Mouse (Mus musculus) right cerebral cortex, adult 2 months (tissue): Measurements from ENCODE around the gene Ezh1.

Experiments
- DNase-seq, 2 experiments: peaks; one replicate each; pipeline ENCODE4 v3.0.0; 2021 to 2022; ENCODE audit warnings: low spot score in 2 of 2

Gene Ezh1

DNA sequence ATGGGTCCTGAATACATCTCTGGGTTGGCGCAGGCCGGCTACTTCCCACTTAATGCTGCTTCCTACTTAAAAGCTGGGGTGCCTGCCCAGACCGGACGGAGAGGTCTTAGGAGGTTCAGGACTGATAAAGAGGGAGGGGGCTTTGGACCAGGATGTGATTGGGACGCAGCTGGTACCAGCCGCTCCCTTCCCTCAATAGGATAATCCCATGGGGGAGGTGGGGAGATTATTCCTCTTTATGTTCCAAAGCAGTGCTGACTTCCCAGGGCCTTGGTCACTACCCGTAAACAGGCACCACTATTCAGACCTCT is 20.4 kb upstream of the Ezh1 start:
- no peak for DNase-seq

DNA sequence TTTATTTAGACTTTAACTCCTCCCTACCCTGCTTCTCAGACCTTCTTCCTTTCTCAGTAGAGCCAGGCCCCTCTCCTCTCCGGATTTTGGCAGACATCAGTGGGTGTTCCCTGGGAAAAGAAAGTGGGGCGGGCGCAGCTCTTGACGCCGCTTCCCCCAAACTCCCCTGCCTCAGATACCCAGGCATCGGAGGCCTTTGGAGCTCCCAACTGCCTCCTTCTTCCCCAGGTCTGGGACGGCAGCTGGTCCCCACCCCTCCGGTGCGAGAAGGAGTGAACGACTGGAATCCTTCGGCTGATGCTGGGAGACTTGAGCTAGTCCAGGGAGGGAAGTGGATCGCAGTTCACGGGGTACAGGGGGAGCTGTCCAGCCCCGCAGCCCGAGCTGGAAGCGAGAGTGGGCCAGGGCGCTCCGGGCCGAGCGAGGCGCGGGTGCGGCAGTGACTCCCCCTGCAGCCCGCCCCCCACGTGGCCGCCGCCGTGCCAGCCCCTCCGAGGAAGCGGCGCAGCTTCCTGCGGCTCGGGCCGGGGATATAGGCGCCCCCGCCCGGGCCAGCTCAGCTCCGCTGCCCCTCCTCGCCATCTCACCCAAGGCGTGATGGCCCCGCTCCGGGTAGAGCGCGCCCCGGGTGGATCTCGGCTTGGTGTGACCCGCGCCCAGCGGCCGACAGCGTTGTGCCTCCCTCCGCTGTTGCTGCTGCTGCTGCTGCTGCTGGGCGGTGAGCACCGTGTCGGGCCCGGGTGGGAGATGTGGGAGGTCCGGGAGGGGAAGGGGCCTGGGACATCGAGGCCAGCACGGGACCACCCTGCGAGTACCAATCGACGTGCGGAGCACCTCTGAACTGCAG is 19.8 kb upstream of the Ezh1 start, which contains the start of gene Ramp2:
TSS of gene Ramp2 (plus strand) at position 174 of the 847 bp plus-strand sequence.
- DNase-seq: no peak

DNA sequence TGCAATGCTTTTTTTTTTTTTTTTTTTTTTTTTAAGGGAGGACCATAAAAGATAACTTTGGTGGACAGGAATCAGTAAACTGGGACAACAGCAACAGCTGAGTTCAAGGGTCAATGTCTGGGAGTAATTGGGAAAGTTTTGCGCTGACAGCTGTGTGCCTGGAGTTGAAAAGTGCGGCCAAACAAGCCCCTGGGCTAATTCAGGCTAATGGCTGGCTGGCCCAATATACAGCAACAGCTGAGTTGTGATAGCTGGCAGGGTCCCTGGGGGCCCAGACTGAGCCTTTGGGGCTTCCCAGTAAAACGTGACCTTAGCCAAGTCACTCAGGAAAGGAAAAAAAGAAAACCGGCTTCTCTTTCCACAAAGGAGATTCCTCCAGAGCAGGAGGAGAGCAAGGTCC is 18.8 kb upstream of the Ezh1 start:
- DNase-seq: no peak

DNA sequence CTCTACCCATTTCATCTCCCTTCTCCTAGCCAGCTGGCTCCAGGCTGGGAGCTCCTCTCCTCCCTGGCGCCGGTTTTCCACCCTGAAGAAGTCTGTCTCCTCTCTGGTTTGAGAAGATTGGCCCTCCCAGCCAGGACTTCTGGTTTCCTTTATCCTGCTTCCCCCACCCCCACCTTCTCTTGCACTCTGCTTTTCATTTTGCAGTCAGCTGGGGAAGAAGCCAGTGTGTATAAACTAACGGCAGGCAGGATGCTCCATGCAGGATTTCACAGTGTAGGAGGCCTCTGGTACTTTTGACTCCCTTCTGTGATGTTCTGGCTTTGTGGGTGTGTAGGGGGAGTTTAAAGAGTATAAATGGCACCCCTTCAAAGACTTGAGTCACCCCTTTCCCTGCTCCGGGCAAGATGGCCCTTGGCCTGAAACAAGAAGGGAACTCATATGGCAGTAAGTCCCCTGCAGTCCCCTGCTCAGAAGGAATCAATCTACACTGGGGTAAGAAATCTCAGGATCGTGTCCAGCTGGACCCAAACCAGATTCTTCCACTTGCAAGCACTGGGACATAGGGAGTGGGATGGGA is 11.9 kb upstream of the Ezh1 start:
- peak in 1 of 2 experiments; percentile 31 for DNase-seq

DNA sequence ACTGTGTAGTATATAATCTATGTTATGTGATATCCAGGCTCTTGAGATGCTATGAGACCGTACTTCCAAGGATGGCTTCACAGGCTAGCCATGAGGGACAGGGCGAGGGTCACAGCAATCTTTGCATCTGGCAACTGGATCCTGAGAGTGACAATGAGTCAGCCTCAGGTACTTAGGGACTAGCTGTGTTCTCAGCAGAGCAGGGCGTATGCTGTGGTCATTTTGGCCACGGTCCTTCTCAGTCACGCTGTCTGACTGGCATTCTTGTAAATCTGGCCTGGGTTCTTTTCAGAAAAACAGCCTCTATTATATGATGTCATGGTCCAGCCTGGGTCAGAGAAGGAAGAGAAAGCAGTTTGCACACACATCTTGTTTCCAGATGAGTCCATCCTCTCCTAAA is 10.5 kb upstream of the Ezh1 start:
- no peak for DNase-seq

DNA sequence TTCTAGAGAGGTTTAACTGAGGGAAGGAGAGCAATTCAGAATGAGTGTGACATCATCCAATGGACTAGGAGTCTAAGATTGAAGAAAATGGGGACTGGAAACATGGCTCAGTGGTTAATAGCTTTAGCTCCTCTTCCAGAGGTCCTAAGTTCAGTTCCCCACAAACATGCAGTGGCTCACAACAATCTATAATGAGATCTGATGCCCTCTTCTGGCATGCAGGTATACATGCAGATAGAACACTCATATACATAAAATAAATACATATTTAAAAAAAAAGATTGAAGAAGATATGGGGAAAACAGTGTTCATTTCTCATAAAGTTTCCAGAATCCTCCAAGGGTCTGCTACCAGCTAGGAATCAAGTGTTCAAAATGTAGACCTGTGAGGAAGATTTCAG is 9.2 kb upstream of the Ezh1 start:
- DNase-seq: no peak

DNA sequence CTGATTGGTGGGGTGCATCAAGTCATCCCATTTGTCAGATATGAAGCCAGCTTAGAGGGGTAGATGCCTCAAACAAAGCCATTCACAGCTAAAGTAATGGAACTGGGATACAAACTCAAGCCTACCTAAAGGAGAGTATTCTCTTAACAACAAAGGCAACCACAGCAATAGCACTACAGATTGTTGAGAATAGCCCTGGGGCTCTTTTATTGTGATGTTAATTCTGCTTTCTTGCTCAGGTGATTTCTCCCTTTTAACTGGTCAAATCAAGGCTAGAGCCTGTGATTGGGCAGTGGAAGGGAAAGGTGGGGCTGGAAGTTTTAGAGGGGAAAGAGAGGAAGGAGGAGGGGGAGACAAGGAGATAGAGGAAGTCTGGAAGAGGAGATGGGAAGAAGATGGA is 7.9 kb upstream of the Ezh1 start:
- DNase-seq: no peak

DNA sequence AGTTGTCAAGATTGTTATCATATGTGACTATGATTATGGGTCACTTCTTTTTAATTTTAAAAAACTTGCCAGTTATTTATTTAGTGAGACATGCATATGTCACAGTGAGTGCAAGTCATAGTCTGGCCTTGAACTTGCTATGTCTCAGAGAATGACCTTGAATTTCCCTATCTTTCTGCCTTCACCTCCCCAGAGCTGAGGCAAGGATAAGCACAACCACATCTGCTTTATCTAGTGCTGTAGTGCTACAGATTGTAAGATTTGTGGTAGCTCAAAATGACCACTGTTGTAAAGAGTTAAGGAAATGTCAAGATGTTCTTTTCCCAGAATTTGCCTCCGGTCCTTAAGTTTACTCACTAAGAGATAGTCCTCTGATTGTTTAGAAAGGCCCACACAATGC is 7.0 kb upstream of the Ezh1 start:
- DNase-seq: no peak

DNA sequence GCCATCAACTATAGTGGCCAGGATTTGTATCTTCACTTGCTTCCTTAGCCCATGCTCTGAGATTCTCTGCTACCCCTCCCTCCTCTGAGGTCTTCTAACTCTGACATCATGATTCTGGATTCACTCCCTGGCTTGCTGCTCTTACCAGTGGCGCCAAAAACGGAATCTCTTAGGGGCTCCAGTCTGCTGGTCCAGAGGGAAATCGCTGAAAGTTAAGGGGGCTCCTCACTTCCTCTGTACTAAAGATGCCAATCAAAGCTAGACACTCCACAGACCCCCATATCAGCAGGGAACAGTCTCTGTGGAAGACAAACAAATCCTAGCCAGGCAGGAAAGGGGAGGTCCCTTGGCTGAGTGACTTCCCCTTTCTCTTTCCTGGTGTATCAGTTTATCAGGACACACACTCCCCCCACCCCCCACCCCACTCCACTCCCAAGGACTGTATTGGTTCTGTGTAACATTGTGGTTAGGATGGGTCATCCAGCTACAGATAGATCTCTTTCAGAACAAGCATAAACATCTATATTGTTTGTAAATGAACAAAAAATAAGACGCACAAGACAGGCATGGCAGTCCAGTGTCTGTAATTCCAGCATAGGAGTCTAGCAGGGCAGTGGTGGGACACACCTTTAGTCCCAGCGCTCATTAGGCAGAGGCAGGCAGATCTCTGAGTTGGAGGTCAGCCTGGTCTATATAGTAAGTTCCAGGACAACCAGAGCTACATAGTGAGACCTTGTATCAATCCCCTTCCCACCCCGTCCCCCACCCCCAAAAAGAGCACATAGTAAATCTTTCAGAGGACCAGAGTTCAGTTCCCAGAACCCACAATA is 6.0 kb upstream of the Ezh1 start:
- DNase-seq: no peak

DNA sequence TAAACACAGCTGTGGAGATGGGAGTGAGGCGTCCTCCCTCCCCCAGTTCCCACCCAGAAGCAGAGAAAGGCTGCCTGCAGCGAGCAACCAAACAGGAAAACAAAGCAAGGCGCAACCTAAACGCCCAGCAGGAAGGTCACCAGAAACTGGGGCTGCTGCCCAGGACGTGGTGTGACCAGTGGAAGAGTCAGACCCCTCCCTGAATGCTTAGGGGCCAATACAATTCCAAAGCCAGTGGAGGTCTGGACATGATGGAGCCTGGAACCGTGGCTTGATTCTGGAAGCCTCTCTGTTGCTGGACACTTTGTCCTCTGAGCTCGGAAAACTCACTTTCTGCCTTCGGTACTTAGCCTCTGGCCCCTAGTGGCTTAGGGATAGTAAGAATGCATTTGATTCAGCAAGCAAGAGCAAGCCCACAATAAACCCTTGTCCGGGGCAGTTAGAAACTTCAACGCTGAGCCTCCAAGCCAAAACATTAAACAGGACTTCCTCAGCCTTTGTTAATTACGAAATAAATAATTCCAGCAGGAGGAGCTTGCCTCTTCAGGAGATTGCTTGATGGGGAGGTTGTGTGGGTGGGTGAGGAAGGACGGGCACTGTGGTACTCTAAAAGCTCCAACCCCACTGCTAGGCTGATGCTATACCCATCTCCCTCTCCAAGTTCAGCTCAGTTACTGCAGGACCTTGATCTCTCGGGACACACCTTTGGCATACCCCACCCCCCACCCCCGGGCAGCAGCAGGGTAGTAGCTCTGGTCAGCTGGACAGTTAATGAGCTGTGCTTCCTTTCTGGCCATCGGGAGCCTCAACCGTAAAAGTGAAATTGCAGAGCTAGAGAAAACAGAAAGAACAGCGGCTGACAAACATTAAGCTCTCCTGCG is 5.0 kb upstream of the Ezh1 start:
- DNase-seq: peak in 1 of 2 experiments; percentile 18

DNA sequence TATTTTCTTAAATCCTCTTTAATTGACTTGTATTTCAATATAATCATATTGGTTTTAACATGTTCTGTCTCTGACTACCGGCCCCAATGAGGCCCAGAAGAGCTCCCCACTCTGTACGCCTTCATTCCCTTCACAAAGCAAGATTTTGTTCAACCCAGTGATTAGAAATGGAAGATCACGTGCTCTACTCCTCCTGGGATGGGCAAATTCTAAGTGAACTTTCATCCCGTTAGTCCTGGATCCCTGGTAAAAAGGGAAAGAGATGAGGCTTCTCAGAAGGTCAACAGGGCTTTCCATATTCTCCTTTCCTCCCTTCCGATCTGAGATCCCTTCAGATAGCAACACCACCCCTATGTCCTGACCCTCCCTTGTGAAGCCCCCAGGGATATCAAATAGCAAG is 4.3 kb upstream of the Ezh1 start:
- no peak for DNase-seq

DNA sequence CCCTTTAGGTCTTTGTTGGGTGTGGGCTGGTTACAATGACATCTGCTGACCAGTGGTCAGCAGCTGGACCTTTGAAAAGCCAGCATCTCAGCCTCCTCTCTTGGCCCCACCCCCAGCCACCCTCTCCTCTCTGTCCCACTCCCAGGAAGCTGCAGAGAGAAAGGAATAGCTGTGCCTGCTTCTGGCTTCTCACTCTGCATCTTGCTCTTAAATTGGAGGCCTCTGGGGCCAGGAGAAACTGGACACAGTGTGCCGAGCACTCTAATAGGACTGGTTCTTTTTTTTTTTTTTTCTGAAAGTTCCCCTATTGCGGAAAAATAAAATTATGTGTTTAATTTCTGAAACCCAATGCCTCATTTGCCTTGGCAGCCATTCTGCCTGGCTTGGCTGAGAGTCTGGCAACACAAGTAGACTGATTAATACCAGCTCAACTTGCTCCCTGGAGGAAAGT is 3.8 kb upstream of the Ezh1 start:
- DNase-seq: no peak

DNA sequence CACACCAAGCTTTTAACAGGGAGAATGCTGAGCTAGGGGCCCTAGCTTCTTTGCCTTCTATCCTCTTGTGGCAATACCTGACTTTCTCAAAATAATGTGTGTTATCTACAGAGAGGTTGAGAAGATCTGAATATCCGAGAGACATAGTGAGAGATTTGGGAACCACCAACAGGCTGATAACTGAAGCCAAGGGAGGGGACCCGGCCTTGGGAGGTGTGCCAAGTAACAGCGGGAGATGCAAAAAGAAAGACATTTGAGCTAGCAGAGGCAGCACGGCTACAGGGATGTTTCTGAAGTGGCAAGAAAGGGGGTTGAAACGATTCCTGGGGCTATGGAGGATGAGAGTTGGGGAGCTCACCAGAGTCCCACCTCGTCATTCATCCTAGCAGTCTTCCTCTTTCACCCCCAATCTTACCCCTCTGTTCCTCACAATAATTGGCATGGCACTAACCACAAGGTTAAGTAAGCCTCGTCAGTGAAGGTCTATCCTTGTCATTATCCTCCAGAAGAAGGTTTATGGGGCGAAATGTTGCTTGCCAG is 3.2 kb upstream of the Ezh1 start:
- DNase-seq: no peak

DNA sequence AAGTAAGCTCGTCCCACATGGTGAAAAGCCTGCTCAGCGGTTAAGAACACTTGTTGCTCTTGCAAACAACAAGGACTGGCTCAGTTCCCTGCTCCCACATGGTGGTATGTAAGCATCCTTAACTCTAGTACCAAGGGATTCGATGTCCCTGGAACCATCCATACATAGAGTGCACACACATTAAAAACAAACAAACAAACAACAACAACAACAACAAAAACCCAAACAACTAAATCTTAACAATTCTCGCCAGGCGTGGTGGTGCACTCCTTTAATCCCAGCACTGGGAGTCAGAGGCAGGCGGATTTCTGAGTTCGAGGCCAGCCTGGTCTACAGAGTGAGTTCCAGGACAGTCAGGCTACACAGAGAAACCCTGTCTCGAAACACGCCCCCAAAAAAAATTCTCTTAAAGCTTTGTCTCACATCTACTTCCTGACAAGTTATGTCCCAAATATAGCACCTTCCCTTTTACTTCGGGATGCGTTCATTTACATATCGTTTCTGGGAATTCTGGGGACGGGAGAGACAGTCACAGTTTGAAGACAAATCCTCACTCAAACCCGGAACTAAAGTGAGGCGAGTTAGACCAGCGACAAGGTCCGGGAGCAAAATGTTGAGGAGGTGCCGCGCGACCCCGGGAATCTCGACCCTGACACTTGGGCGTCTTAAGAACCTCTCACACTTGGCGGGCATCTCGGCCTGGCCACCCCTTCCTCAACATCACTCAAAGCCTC is 765 bp downstream of the Ezh1 start:
- no peak for DNase-seq

DNA sequence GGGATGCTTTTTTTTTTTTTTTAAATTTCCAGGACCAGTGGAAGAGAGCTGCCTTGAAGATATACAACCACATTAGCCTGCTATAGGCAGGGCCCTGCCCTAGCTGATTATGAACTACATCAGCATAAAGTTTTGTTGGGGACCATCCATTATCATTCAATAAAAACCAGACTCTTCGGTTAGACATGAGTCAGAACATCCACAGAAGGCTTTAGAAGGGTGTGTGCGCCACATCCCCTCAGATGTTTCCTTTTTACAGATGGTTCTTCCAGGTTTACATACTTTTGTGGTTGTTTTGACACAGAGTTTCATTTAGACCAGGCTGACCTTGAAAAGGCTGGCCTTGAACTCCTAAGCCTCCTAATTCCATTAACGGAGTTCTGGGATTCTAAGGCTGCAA is 1.9 kb downstream of the Ezh1 start:
- no peak for DNase-seq

DNA sequence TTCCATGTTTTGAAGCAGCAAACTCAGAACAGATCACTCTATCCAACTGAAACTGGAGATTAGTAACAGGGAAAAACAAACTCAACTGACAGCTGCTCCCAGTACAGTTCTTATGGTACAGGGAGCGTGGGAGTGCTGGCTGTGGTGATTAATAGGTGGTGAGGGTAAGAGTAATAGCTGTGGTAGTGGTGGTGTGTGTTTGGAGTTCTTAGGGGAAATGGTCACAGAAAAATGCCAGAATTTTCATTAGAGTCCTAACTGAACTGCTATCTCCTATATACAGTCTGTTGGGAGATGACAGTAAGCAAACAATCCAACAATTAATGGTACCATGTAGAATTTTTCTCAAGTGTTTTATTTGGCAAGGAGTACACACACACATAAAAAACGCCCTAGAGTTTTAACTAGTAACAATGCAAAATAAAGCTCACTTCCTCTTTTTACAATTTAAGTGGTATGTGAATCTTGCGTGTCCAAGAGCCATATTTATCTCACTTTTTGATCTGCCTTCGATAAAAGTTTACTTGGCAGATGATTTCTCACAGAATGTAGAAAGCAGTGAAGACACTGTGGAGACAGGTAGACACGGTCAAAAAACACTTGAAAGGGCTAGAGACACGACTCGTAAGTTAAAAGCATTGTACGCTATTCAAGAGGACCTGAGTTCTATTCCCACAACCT is 4.8 kb downstream of the Ezh1 start:
- DNase-seq: no peak

DNA sequence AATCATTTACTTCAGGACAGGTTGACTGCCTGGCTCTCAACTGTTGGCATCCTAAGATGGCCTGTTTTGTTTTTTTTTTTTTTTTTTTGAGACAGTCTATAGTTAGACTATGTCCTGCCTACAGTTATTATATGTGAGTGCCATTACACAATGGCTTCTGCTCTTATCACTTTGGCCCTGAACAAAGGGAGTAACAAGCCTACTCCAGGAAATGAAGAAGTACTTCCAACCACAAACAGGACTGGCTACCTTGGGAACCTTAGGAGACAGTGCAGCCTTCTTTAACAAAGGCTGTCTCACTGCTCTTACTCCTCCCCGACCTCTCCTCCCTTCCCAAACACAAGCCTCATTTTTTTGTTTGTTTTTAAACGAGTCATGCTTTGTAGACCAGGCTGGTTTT is 5.4 kb downstream of the Ezh1 start:
- no peak for DNase-seq

DNA sequence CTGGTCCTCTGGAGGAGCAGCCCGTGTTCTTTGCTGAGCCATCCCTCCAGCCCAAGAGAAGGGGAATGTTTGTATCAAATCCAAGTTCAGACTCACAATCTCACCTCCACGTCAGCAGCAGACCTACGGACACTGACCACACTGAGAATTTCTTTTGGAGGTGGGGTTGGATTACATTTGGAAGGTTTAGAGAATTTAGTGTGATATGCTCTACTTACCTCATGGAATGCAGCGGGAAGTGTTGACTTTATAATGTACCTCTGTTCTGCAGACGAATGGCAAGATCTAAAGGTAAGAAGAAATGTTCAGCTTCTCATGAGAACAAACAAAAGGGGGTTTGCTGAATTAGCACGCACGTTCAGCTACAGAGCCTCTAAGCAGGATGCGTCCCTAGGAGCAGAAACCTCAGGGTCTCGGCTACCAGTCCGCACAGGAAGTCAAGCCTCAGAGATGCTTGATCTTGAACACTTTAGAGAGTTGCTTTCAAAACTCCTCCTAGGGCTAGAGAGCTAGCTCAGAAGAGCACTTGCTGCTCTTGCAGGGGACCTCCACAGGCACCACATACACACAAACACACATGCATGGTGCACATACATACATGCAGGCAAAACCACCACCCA is 7.7 kb downstream of the Ezh1 start:
- DNase-seq: no peak

DNA sequence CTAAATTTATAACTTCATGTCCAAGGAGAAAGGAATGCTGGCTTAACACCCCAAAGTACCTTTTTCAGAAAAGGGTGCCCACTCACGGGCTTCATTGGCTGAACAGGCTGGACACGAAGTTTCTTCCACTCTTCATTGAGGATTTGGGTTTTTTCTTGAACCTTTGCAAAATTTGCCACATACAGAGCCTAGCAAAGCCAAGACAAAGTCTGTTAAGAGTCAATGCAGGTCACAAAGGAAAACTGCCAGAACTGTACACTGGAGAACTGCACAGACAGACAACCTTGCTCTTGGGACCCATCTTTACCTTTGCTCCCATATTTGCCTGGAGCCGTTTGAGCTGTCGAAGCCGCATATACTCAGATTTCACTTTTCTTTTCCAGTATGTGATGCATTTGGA is 9.3 kb downstream of the Ezh1 start:
- DNase-seq: no peak

DNA sequence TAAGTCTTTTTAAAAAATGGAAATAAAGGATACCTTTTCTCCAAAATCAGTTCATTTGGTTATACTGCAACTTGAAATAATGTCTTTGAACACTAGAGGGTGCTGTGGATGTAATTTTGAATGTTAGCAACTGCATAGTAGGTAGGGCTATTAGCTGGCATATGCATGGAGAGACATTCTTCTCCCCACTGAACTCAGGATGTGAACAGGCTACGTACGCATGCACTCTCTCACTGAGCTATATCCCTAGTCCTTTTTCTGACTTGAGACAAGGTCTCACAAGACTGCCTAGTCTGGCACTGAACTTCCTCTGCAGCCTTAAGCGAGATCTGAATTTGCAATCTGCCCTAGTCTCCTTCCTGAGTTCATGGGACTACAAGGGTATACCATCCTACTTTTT is 14.3 kb downstream of the Ezh1 start:
- peak in 1 of 2 experiments; percentile 26 for DNase-seq
